Mouse (Mus musculus) megakaryocyte progenitor cell, adult 5-6 weeks (primary cell): ENCODE measurements around the gene Slc9a1. TPM values are rescaled to one million over a fixed set of nuclear protein-coding genes. Genes with fewer than 3 reads are reported as not detected.

Experiments
- ATAC-seq: replicated peaks from 2 replicates; pipeline ENCODE4 v1.8.0; 2016; ENCODE audit warnings: mild to moderate bottlenecking, moderate TSS enrichment, inconsistent platforms; ENCODE audit not compliant: poor library complexity
- total RNA-seq, 2 experiments: library from RNA; stranded (forward) in 1 of 2; stranded (reverse) in 1 of 2; fragments of 157-497, 149-512 nt in 1 of 2; fragments of 200-1000 nt in 1 of 2; gene quantifications; 2 replicates each; pipeline versions ENCODE4 v1.2.3 to v1.2.4; 2015 to 2017

Gene Slc9a1
- 15.1 and 16.1 TPM in 2 replicates for total RNA-seq (2015)
- total RNA-seq (2017), result 6.3 and 7.3 TPM in 2 replicates

DNA sequence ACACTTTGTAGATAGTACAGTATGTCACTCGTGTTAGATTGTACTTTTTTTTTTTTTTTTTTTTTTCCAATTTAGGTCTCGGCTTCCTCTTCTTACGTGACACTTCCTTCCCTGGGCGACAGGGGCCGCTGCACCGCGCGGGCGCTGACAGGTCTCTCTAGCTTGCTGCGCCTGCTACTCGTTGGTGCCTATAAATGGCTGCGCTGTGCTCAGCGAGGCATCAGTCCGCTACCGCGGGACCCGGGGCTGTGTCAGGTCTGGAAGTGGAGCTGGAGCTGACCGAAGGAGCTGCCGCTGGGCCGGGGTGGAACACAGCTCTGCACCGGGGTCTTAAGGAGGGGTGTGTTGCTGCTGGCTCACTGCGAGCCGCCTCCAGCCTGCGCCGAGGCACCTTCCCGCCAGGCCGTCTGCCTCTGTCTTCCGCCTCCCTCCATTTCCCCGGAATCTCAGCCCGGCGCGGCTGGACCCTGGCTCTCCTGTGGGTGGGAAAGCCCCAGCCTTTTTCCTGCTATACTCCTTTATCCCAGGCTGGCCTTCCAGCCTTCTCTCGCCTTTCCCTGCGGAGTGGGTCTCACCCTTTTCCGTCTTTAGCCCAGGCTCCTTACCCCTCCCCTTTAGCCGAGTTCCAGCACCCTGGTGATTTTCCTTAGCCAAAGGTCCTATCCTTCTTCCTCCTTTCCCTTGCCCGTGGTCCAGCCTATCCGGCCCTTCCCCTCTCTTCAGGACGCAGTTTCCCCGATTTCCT is at the start of gene Slc9a1:
TSS of gene Slc9a1 (plus strand) at position 154 of the 745 bp plus-strand sequence.
- peak; percentile 95 for ATAC-seq

GRCm38 (mm10) chr4:133328129-133328528 is 41.4 kb upstream of the Slc9a1 start:
- peak; percentile 61; the same call in 1 of the 2 replicates for ATAC-seq

DNA sequence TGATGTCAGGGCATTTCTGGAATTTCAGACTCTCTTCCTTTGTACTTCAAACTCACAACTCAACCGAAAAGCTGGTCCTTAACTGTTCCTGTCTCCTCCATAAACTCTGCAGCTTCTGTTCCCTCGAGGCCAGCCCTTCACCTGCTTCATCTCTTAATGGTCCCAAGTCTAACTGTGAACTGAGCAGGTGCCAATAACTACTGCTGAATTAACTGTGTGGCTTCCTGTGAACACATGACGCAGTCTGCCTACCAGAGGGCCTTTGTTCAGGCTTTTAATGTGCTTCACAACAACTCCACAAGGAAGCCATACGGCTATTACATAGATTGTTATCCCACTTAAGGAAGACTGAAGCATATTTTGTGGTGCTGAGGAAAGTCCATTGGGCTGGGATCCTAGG is 39.2 kb upstream of the Slc9a1 start:
- no peak for ATAC-seq

GRCm38 (mm10) chr4:133333306-133333705 is 36.2 kb upstream of the Slc9a1 start:
- ATAC-seq, result no peak

GRCm38 (mm10) chr4:133337833-133338520 is 31.5 kb upstream of the Slc9a1 start:
- no peak for ATAC-seq

- no peak for ATAC-seq
Measured at GRCm38 (mm10) chr4:133338521-133339095, 30.9 kb upstream of the Slc9a1 start.

DNA sequence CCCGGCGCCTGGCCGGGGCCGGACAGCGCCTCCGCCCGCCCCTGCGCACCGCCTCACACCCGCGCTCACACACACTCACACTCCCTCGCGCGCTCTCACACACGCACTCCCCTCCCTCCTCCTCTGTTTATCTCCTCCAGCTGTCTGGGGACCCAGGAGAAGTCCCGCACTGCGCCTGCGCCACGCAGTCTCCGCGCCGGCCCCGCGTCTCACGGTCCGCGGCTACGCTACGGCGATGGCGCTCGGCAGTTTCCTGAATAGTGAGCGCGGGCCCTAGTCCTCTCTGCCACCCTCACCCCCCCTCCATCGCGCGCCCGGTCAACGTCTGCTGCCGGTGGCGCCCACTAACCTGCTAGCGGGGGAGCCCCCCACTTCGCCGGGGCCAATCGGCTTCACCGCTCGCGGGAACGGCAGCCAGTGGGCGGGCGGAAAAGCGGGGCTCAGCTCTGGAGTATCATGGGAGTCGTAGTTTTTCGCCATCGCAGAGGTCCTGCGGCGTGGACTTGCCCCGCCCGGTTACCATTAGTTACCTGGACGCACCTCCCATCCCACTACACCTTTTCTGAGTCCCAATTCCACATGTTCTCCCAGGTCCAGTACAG is 30.3 kb upstream of the Slc9a1 start:
- ATAC-seq, result peak; percentile 95

- ATAC-seq, result no peak
Measured at GRCm38 (mm10) chr4:133340217-133340616, 29.3 kb upstream of the Slc9a1 start.

GRCm38 (mm10) chr4:133344112-133344511 is 25.4 kb upstream of the Slc9a1 start:
- ATAC-seq, result 0 out of 2 replicates have a peak, but pooled peaks have one; percentile 36

DNA sequence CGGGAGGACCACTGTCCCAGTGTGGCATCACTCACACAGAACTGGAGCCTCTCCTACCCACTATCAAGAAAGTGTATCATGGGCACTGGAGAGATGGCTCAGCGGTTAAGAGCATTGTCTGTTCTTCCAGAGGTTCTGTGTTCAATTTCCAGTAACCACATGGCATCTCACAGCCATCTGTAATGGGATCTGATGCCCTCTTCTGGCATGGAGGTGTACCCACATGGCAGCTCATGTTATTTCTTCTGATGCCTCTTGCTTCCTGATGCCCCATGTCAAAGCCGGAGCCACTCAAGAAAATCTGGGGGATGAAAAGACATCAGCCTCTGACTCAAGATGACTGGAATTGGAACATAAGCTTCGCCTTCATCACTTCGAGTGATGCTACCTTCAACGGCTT is 23.8 kb upstream of the Slc9a1 start:
- 0 out of 2 replicates have a peak, but pooled peaks have one; percentile 39 for ATAC-seq

- no peak for ATAC-seq
Measured at GRCm38 (mm10) chr4:133346577-133346976, 22.9 kb upstream of the Slc9a1 start.

DNA sequence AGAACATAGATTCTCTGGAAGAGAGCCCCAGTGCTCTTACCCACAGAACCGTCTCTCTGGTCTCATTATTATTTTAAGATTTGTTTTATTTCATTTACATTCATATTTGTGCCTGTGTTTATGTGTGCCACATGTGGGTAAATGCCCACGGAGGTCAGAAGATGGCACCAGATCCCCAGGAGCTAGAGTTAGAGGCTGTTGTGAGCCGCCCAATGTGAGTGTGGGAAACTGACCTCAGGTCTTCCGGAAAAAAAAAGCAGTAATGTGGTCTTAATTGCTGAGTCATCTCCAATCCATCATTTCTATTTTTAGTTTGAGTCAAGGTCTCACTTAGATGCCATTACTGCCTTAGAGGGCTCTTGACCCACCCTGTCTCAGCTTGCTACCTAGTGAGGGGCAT is 21.9 kb upstream of the Slc9a1 start:
- ATAC-seq, result 0 out of 2 replicates have a peak, but pooled peaks have one; percentile 48

DNA sequence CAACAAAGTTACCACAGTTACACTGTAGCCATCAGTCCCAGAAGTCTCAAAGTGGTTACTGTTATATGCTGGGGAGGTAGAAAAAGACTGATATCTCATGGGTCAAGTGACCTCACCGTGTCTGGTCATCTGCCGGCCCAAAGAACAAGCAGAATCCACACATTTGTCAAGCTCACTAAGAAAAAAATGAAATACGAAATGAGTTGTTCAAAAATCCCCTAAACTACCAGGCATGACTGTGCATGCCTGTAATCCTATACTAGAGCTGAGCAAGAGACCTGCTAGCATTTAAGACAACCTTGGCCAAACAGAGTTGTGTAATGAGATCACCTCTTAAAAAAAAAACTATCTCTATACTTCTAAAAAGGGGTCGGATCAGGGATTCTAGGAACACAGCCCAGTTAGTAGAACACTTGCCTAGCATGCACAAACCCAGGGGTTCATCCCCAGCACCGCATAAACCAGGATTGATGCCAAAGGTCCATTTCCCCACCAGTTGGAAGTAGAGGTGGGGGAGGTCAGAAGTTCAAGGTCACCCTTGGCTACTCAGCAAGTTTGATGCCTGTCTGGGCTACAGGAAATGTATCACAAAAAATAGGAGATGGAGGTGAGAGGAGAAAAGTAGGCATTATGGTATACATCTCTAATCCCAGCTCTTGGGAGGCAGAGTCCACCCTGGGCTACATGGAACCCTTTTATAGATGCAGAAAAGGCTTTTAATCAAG is 21.3 kb upstream of the Slc9a1 start:
- ATAC-seq, result no peak

DNA sequence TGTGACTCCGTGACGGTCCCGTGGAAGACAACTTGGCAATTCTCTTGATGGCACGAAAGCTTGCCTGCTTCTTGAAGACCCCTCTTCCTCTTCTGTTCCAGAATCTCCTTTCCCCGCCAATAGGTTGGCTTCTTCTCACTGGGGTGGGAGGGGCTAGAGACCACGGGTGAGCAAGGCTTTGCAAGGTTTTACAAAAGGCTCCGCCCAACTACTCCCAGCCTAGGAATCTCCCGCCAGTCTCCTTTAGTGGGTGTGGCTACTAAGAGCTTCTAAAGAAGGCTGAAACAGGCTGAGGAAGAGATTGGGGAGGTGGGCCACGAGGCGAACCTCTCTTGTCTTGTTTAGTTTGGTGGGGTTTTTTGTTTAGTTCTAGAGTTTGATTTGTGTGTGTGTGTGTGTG is 16.7 kb upstream of the Slc9a1 start:
- no peak for ATAC-seq

- ATAC-seq, result peak; percentile 93
Measured at GRCm38 (mm10) chr4:133353367-133354365, 15.8 kb upstream of the Slc9a1 start, which contains the start of gene Wdtc1. TSS of gene Wdtc1 (minus strand) at chr4:133353481.

- no peak for ATAC-seq
Measured at GRCm38 (mm10) chr4:133354641-133355040, 14.9 kb upstream of the Slc9a1 start.

GRCm38 (mm10) chr4:133370298-133371274 is 1.1 kb downstream of the Slc9a1 start:
- ATAC-seq, result no peak

DNA sequence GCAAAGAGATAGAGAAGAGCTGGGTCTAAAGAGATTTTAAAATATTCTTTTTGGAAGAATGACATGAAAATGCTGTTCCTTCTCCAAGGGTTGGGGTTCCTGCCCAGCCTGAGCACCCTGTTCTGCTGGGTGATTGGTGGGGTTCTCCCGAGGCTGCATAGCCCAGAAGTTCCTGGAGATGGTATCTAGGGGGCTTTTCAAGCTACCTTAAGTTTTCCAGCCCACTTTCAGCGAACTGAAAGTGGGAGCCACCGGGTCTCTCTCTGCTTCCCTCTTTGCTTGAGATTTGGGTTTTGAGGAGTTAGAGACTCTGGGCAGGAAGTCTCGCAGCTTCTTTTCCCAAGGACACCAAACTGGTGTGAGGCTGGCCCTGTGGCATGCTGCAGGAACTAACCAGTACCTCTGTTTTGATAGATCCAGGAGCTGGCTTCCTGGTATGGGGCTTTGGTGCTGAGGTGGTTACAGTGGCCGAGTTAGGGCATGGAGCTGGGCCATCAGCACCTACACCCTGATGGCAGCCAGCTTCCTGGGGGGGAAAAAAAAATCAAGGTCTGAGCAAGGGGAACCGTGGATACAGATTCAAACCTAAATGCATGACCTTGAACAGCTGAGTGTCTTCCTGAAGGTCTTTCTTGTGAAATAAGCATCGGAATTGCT is 2.2 kb downstream of the Slc9a1 start:
- ATAC-seq, result no peak
